Mouse (Mus musculus): ENCODE measurements around the gene Fyb. TPM values are rescaled to one million over a fixed set of nuclear protein-coding genes. Genes with fewer than 3 reads are reported as not detected.

Gene Fyb
- polyA plus RNA-seq, 1 experiment: not detected

DNA sequence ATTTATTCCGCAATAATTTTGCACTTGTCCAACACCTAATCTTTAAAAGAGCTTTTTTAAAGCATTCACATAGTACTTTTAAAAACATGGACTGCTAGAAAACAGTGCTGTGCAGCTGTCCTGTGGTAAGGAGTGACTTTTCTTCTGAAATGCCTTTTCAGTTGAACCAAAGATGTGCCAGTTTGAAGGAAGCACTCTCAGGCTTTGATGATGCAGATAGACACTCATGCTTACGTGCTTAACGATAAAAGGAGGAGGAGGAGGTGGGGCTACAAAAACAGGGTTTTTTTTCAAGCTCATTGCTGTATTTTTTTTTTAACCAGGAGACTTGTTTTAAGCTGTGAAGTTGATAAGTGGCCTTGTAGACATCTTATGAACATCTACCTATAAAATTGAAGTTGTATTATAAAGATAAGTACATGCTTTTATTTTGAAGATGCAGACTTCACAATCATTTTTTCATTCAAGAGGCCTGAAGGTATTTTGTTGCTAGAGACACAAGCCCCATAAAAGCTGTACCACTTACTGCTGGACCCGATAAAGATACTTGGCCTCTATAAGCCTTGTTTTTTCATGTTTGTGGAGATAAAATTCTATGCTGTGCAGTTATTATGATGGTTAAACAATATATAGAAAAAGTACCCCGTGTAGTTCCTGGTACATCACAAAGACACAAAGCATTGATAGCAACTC lies 70.1 kb downstream of the Fyb start:
- no peak overlapping the region for H3K4me3 ChIP-seq (ENCODE audit: low read depth, low read length)
- no peaks in the 10 kb centered on the region for H3K27me3 ChIP-seq (ENCODE audit: control insufficient read depth, insufficient read depth, low read length, poor library complexity, severe bottlenecking)
- no peak overlapping the region for H3K9ac ChIP-seq (ENCODE audit: low read depth, poor library complexity, severe bottlenecking)
- no peaks in the 10 kb centered on the region for H3K36me3 ChIP-seq (ENCODE audit: control insufficient read depth, insufficient read depth, low read length, poor library complexity, severe bottlenecking)
- no peak overlapping the region for H3K27ac ChIP-seq (ENCODE audit: insufficient read depth, low read length)
- H3K9me3 ChIP-seq (replicated peaks; ENCODE audit: control insufficient read depth, insufficient read depth, low read length, poor library complexity, severe bottlenecking): no peaks in the 10 kb centered on the region
- H3K4me1 ChIP-seq (ENCODE audit: control insufficient read depth, insufficient read depth, low read length): no peaks in the 10 kb centered on the region
- no peak for TF ChIP-seq EP300 (IDR thresholded peaks at IDR 0.05; ENCODE audit: insufficient read depth, low read depth, low read length)

DNA sequence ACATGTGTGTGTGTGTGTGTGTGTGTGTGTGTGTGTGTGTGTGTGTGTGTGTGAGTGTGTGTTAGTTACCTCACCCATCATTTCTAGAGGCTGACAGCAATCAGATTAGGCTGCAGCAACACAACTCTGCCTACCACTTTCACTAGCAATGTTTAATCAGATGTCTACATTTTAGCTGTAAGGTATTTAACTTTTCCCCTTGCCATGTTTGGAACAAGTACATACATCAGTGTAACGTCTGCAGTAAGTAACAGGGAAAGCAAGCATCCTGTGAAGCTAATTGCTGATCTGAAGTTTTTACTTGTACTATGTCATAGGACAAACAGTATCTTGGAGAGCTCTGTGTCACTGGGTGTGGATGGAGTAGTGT lies 70.6 kb downstream of the Fyb start:
- Histone ChIP-seq H3K4me3 (ENCODE audit: low read depth, low read length) (no peak overlapping the region), H3K9me3 (replicated peaks; ENCODE audit: control insufficient read depth, insufficient read depth, low read length, poor library complexity, severe bottlenecking) (no peaks in the 10 kb centered on the region), H3K36me3 (ENCODE audit: control insufficient read depth, insufficient read depth, low read length, poor library complexity, severe bottlenecking) (no peaks in the 10 kb centered on the region), H3K9ac (ENCODE audit: low read depth, poor library complexity, severe bottlenecking) (no peak overlapping the region), H3K4me1 (ENCODE audit: control insufficient read depth, insufficient read depth, low read length) (no peaks in the 10 kb centered on the region), H3K27ac (ENCODE audit: insufficient read depth, low read length) (no peak overlapping the region), H3K27me3 (ENCODE audit: control insufficient read depth, insufficient read depth, low read length, poor library complexity, severe bottlenecking) (no peaks in the 10 kb centered on the region)
- no peak for TF ChIP-seq EP300 (IDR thresholded peaks at IDR 0.05; ENCODE audit: insufficient read depth, low read depth, low read length)
- no peak for TF ChIP-seq CTCF (IDR thresholded peaks at IDR 0.05; ENCODE audit: low read depth, low read length)
- TF ChIP-seq POLR2A (IDR thresholded peaks at IDR 0.05; ENCODE audit: insufficient read depth, low read length): no peak

GRCm38 (mm10) chr15:6598626-6599025 lies 76.0 kb downstream of the Fyb start:
- no peak overlapping the region for H3K4me3 ChIP-seq (ENCODE audit: low read depth, low read length)
- TF ChIP-seq POLR2A (IDR thresholded peaks at IDR 0.05; ENCODE audit: insufficient read depth, low read length): no peak
- TF ChIP-seq CTCF (IDR thresholded peaks at IDR 0.05; ENCODE audit: low read depth, low read length): no peak
- no peak for TF ChIP-seq EP300 (IDR thresholded peaks at IDR 0.05; ENCODE audit: insufficient read depth, low read depth, low read length)
- H3K9ac ChIP-seq (ENCODE audit: low read depth, poor library complexity, severe bottlenecking): no peak overlapping the region
- H3K27ac ChIP-seq (ENCODE audit: insufficient read depth, low read length): no peak overlapping the region
- no peaks in the 10 kb centered on the region for H3K4me1 ChIP-seq (ENCODE audit: control insufficient read depth, insufficient read depth, low read length)
- H3K36me3 ChIP-seq (ENCODE audit: control insufficient read depth, insufficient read depth, low read length, poor library complexity, severe bottlenecking): no peaks in the 10 kb centered on the region
- no peaks in the 10 kb centered on the region for H3K9me3 ChIP-seq (replicated peaks; ENCODE audit: control insufficient read depth, insufficient read depth, low read length, poor library complexity, severe bottlenecking)
- no peaks in the 10 kb centered on the region for H3K27me3 ChIP-seq (ENCODE audit: control insufficient read depth, insufficient read depth, low read length, poor library complexity, severe bottlenecking)

- Histone ChIP-seq H3K4me3 (ENCODE audit: low read depth, low read length) (no peak overlapping the region), H3K36me3 (ENCODE audit: control insufficient read depth, insufficient read depth, low read length, poor library complexity, severe bottlenecking) (no peaks in the 10 kb centered on the region), H3K27ac (ENCODE audit: insufficient read depth, low read length) (no peak overlapping the region), H3K4me1 (ENCODE audit: control insufficient read depth, insufficient read depth, low read length) (no peaks in the 10 kb centered on the region), H3K9me3 (replicated peaks; ENCODE audit: control insufficient read depth, insufficient read depth, low read length, poor library complexity, severe bottlenecking) (no peaks in the 10 kb centered on the region), H3K9ac (ENCODE audit: low read depth, poor library complexity, severe bottlenecking) (no peak overlapping the region), H3K27me3 (ENCODE audit: control insufficient read depth, insufficient read depth, low read length, poor library complexity, severe bottlenecking) (no peaks in the 10 kb centered on the region)
- TF ChIP-seq CTCF (IDR thresholded peaks at IDR 0.05; ENCODE audit: low read depth, low read length) (no peak), EP300 (IDR thresholded peaks at IDR 0.05; ENCODE audit: insufficient read depth, low read depth, low read length) (no peak), POLR2A (IDR thresholded peaks at IDR 0.05; ENCODE audit: insufficient read depth, low read length) (no peak)
Observed at GRCm38 (mm10) chr15:6600314-6600713, 77.7 kb downstream of the Fyb start.

DNA sequence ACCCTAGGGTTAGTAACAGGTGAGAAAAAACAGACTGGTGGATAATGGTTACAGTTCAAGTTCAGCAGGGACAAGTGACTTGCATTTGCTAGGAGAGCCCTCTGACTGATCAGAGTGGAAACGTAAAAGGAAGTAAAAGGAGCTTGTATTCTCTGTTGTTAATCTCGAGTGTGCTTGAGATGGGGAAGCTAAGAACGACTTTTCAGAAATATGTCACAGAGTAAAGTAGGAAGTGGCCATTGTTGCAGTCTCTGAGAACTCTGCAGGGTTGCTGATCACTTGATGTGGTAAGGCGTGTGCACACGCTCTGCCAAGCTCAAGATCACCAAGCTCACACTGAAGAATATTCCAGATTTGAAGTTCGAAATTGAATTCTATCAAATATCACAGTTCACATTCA lies 78.7 kb downstream of the Fyb start:
- Histone ChIP-seq H3K4me3 (ENCODE audit: low read depth, low read length) (no peak overlapping the region), H3K36me3 (ENCODE audit: control insufficient read depth, insufficient read depth, low read length, poor library complexity, severe bottlenecking) (no peaks in the 10 kb centered on the region), H3K9ac (ENCODE audit: low read depth, poor library complexity, severe bottlenecking) (no peak overlapping the region), H3K27me3 (ENCODE audit: control insufficient read depth, insufficient read depth, low read length, poor library complexity, severe bottlenecking) (no peaks in the 10 kb centered on the region), H3K4me1 (ENCODE audit: control insufficient read depth, insufficient read depth, low read length) (no peaks in the 10 kb centered on the region), H3K9me3 (replicated peaks; ENCODE audit: control insufficient read depth, insufficient read depth, low read length, poor library complexity, severe bottlenecking) (no peaks in the 10 kb centered on the region), H3K27ac (ENCODE audit: insufficient read depth, low read length) (no peak overlapping the region)
- no peak for TF ChIP-seq CTCF (IDR thresholded peaks at IDR 0.05; ENCODE audit: low read depth, low read length)
- no peak for TF ChIP-seq POLR2A (IDR thresholded peaks at IDR 0.05; ENCODE audit: insufficient read depth, low read length)
- TF ChIP-seq EP300 (IDR thresholded peaks at IDR 0.05; ENCODE audit: insufficient read depth, low read depth, low read length): no peak

DNA sequence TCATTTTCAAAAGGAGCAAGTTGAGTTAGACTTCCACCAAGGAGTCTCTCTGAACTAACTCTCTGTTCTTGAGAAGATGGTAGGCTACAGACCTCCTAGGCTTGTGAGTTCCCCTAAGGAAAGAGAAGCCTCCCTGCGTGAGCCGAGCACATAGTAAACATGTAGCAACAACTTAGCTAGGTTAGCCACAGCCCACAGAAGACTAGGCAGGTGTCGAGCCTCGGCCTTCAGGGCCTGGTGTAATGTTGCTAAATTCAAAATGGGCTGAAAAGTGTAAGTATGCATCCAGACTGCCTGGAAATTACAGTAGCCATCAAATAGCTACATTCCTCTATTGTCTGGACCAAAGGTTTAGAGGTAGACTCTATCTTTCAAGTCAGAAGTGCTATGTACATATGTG lies 79.3 kb downstream of the Fyb start:
- Histone ChIP-seq H3K4me3 (ENCODE audit: low read depth, low read length) (no peak overlapping the region), H3K4me1 (ENCODE audit: control insufficient read depth, insufficient read depth, low read length) (no peaks in the 10 kb centered on the region), H3K9ac (ENCODE audit: low read depth, poor library complexity, severe bottlenecking) (no peak overlapping the region), H3K27ac (ENCODE audit: insufficient read depth, low read length) (no peak overlapping the region), H3K36me3 (ENCODE audit: control insufficient read depth, insufficient read depth, low read length, poor library complexity, severe bottlenecking) (no peaks in the 10 kb centered on the region), H3K9me3 (replicated peaks; ENCODE audit: control insufficient read depth, insufficient read depth, low read length, poor library complexity, severe bottlenecking) (no peaks in the 10 kb centered on the region), H3K27me3 (ENCODE audit: control insufficient read depth, insufficient read depth, low read length, poor library complexity, severe bottlenecking) (no peaks in the 10 kb centered on the region)
- TF ChIP-seq EP300 (IDR thresholded peaks at IDR 0.05; ENCODE audit: insufficient read depth, low read depth, low read length) (no peak), POLR2A (IDR thresholded peaks at IDR 0.05; ENCODE audit: insufficient read depth, low read length) (no peak), CTCF (IDR thresholded peaks at IDR 0.05; ENCODE audit: low read depth, low read length) (no peak)

All from ES-Bruce4 (cell line).